Mouse (Mus musculus): ENCODE data around the gene Prdx1.
A peak's percentile ranks its signal among the peaks of the same experiment; 100 is the strongest.
"Not testable (repeated sequence)": the region's sequence is repeated elsewhere in the genome, so short reads cannot be mapped to it uniquely, and the experiment has no call there.

The Prdx1 gene

GRCm38 (mm10) chr4:116685402-116686061 is at the start of gene Prdx1:
Gene Prdx1, plus strand, starts transcription at chr4:116685544.
- DNase-seq = peak; percentile 91 to 95

DNA sequence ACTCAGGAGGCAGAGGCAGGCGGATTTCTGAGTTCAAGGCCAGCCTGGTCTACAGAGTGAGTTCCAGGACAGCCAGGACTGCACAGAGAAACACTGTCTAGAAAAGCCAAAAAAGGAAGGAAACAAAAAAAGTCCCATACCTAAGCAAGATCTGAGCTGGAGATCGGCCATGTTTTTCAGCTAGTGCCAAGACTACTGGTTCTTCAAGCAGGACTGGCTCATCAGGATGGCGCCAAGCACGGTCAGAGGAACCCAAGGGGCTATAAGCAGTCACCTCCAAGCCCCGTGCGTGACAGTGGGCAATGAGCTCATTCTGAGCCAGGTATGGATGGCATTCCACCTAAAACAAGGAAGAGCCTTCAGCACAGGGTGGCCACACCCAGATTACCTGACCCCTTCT is 46.5 kb upstream of the Prdx1 start:
- no peak for DNase-seq

GRCm38 (mm10) chr4:116642071-116642470 is 43.3 kb upstream of the Prdx1 start:
- no peak for DNase-seq

- DNase-seq = no peak
Measured at GRCm38 (mm10) chr4:116644326-116644725, 41.0 kb upstream of the Prdx1 start.

DNA sequence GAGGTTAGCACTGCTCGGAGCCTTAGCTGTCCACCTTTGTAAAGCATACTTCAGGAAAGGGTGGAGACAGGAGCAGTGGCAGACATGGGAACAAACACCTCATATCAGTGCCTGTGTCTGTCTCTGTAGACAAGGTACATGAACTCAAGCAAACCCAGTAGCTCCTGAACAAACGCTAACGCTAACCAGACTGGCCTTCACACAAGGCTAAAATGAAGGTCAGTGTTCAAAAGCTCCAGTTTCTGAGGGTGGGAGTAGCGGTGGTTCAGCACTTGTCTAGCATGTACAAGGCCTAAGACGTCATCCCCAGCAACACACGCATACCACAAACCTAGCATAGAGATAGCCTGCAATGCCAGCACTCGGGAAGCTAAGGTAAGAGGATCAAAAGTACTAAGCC is 39.7 kb upstream of the Prdx1 start:
- DNase-seq = no peak

- DNase-seq = peak; percentile 44 to 67
Measured at GRCm38 (mm10) chr4:116649411-116649810, 35.9 kb upstream of the Prdx1 start.

DNA sequence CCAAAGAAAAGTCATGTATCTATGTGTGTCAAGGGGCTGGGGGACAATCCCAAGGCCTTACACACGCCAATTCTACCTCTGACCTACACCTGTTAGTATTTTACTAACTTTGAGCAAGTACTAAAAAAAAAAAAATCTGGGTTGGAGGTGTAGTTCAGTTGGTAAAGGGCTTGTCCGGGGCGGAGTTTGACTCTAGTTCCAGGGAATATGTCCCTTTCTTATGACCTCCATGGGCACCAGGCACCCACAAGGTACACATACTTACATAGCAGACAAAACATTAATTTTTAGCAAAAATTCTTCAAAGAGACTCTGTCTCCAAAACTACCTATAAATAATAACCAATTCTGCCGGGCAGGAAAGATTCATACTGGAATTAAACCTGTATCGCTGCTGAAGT is 35.0 kb upstream of the Prdx1 start:
- no peak for DNase-seq

GRCm38 (mm10) chr4:116650924-116651796 is 34.2 kb upstream of the Prdx1 start, which contains the start of gene Akr1a1:
Gene Akr1a1, minus strand, starts transcription at chr4:116651680.
- DNase-seq = peak; percentile 95

GRCm38 (mm10) chr4:116651797-116652135 is 33.6 kb upstream of the Prdx1 start:
- DNase-seq = no peak

- peak; percentile 68 to 83 for DNase-seq
Measured at GRCm38 (mm10) chr4:116653228-116653627, 32.1 kb upstream of the Prdx1 start.

- peak; percentile 69 to 86 for DNase-seq
Measured at GRCm38 (mm10) chr4:116655100-116655499, 30.2 kb upstream of the Prdx1 start.

GRCm38 (mm10) chr4:116655658-116656057 is 29.7 kb upstream of the Prdx1 start:
- DNase-seq = no peak

DNA sequence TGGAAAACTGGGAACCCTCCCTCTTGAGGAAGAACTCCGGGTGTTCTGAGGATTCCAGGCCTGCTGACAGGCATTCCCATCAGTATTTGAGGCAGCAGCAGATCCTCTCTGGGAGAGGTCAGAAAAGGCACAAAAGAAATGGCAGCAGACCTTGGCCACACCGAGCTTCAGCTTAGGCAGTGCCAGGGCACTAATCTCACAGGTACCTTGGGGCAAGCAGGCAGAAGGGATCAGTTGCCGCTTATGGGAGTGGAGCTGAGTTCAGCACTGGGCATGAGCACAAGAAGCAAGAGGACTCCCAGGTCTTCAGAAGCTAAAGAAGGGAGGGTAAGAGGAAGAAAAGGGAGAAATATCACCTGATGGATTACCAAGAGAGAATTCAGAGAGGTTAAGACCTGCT is 27.4 kb upstream of the Prdx1 start:
- no peak for DNase-seq

- peak; percentile 72 to 93 for DNase-seq
Measured at GRCm38 (mm10) chr4:116659474-116659873, 25.9 kb upstream of the Prdx1 start.

DNA sequence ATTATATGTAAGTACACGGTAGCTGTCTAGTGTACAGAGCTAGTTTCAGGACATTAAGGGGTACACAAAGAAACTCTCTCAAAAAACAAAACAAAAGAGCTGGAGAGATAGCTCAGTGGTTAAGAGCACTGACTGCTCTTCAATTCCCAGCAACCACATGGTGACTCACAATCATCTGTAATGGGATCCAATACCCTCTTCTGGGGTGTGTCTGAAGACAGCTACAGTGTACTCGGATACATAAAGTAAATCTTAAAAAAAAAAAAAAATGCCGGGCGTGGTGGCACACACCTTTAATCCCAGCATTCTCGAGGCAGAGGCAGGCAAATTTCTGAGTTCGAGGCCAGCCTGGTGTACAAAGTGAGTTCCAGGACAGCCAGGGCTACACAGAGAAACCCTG is 25.4 kb upstream of the Prdx1 start:
- not testable (repeated sequence) for DNase-seq

DNA sequence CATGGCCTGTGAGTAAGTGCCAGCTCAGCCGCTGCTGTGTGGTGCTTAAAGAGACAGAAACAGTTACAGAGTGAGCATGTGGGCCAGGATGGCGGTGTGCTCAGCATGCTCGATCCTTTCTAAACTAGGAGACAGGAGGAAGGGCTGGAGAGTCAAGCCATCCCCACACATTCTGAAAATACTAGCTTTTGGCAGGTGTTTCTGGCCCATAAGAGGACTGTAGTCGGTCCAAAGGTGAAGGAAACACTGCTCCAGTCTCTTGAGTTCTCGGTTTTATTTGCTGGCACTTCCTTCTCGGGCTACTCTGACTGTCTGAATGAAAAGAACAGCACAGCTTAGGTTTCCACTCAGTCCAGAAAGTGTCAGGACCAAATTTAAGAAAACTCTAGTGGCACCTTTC is 24.5 kb upstream of the Prdx1 start:
- peak; percentile 53 to 71 for DNase-seq

- DNase-seq = no peak
Measured at GRCm38 (mm10) chr4:116661998-116662397, 23.3 kb upstream of the Prdx1 start.

DNA sequence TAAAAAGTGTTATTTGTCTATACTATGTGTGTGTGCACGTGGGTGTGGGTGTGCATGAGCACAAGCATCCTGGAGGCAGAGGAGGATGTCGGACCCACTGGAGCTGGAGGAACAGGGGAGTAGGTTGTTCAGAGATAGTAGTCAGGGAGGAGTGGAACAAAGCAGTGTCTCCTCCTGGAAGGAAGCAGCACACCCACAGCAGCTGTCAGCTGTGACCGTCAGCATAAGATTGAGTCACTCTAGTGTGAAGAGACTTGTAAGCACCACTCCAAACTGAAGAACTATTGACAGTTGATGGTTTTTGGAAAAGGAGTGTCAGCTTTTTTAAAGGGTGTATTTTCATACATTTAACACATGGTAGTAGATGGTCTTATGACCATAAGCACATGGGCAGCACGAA is 18.7 kb upstream of the Prdx1 start:
- DNase-seq = no peak

DNA sequence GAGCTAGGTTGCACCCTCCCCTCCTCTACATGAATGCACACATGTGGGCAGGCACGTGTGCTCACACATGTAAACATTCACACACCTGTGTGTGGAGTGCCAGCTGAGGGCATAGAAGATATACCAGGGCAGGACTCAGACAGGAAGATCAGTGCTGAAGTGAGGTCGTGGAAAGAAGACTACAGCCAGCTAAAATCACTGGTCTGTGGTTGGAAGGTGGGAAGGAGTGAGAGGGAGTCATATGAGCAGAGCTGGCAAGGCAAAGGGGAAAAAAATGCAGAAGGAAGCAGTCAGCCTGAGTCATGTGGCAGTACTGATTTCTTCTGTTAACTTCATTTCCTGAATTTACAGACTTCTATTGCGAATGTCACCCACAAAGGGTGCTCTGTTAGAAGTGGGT is 17.2 kb upstream of the Prdx1 start:
- peak in 1 of 2 experiments; percentile 61 for DNase-seq

- DNase-seq = peak in 1 of 2 experiments; percentile 53
Measured at GRCm38 (mm10) chr4:116669291-116669690, 16.1 kb upstream of the Prdx1 start.

- DNase-seq = peak in 1 of 2 experiments; percentile 60
Measured at GRCm38 (mm10) chr4:116672785-116673184, 12.6 kb upstream of the Prdx1 start.

GRCm38 (mm10) chr4:116674761-116675160 is 10.6 kb upstream of the Prdx1 start:
- DNase-seq = not testable (repeated sequence)

DNA sequence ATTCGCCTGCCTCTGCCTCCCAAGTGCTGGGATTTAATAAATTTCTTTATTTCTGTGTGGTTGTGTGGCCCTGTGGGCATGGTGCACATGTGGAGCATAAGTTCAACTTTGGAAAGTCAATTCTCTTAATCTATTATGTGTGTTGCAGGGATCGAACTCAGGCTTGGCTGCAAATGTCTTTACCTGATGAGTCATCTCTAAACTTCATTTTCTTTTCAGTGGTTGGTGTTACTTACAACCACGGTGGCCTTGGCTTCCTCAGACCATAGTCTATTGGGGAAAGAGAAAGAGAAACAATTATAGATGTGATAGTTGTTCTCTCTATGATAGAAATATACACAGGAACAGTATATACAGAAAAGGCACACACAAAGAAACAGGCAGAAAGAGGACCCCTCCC is 9.3 kb upstream of the Prdx1 start:
- no peak for DNase-seq

- DNase-seq = no peak
Measured at GRCm38 (mm10) chr4:116677808-116678207, 7.5 kb upstream of the Prdx1 start.
